Mouse (Mus musculus): ENCODE measurements at regions not wholly inside any gene's neighbourhood (a gene's known extent, or its start where the extent isn't known, plus 50 kb on each side); places are given as distances from the start of the nearest gene placed in this dataset.

DNA sequence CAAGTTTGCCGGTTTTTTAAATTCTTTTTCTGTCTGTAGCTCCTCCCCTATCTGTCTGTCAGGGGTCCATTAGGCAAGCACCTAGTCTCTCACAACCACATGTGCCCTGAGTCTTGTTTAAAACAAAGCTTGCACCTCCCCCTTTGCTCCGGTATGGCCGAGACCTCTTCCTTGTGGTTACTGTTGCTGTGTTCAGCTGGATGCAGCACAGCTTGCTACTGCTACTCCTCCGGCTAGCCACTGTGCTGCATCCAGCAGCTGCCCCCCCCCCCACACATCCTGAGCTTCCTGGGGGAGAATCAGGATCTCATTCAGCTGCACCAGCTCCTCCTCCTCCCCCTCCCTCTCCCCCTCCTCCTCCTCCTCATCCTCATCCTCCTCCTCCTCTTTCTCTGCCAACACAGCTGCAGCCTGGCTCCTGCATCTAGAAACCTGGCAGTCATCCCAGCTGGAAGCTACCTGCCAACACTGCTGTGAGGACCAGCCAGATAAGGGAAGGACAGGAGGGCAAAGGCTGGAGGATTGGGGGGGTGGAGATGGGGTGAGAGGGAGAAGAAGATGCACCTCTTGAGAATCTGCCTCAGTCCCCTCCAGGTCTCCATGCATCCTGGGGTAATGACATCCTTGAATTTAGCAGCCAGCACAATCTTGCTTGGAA, 114.8 kb upstream of the Tmem260 start:
- peak; percentile 44 for DNase-seq

DNA sequence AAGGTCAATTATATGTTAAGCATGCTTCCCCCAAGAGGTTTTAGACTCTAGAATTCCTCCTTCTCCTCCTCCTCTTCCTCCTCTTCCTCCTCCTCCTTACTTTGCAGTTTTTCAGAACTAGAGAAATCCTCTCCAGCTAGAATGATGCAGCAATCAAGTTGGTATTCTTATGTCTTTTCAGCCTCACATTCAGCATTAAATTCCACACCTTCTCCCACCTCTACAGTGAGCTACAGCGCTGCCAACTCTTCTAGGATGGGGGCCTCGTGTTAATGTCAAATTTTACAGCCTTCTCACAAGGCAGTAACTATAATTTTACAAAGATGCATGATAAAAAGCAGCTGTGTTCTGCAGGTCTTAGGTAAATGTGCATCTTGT, 114.3 kb upstream of the Tmem260 start:
- DNase-seq: no peak

DNA sequence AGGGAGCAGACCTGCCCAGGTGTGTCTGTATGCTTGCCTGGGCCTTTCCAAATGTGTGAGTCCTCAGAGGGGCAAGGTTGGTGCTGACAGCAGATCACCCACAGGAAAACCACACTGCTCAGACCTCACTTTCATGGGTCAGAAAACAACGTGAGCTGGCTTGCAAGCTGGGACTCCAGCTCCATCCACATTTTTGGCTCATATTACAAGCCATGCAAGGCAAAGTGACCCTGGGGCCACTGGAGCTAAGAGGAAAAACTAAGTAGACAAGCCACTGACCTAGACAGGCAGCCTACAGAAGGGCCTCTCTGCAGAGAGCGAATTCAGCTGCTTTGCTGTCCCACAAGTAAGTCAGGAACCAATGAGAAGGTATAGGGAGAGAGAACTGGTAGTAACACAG, 113.7 kb upstream of the Tmem260 start:
- DNase-seq: peak; percentile 59

DNA sequence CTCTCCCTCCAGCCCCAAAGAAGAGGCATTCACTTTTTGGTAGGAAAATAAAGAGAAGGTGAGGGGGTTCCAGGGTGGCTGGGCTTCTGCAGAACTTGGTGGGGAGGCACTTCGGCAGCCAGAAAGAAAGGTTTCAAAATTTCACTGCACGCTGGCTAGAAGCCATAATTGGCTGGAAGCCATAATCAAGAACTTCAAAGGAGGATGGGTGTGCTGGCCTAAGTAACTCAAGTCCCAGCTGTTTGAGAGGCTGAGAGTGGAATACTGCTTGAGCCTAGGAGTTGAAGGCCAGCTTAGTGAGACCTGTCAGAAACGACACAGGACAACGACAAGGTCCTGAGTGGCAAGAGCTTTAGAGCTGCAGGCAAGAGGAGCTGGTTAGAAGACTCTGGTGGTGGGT, 113.3 kb upstream of the Tmem260 start:
- DNase-seq: peak; percentile 23

DNA sequence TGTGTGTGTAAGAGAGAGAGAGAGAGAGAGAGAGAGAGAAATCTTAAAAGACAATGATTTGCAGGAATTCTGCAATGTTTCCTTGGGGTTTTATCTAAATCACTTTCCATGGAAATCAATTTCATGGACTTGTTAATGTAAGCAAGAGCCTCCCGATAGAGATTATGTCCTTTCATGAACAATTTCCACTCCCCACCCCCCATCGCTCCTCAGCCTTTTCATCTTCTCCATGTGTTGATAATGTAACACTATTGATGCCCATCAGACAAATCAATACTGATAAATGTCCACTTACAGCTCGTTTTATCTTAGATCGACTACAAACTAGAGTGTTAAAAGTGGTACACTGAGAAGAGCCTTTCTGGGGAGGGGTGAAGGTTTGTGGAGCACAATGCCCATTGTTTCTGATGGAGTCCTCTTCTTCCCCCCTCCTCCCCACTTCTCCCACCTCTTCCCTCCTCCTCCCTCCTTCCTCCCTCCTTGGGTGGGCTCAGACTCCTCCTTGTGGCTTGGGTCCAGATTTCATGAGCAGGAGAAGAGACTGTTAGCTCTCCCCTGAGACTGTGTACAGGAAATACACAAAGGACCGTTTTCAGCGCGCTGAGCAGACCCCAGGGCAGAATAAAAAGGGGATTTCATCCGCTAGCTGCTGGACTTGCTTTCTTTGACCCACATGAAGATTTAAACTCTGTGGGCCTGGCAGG, 111.7 kb upstream of the Tmem260 start:
- peak; percentile 67 for DNase-seq

DNA sequence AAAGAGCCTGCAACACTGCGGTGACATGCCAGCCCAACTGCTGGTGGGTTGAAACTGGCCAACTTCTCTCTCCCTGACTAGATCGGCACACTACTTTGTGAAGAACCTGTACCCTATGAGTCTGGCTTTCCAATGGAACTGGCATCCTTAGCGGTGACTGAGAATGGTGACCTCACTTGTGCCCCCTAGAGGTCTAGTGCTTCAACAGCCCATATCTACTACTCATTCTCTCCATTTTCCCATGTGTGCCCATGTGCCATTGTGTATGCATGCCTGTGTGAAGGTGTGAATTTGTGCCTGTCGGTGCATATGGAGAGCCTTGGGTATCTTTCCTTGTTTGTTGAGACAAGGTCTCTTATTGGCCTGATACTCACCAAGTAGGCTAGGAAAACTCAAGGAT, 106.5 kb upstream of the Tmem260 start:
- DNase-seq: no peak

DNA sequence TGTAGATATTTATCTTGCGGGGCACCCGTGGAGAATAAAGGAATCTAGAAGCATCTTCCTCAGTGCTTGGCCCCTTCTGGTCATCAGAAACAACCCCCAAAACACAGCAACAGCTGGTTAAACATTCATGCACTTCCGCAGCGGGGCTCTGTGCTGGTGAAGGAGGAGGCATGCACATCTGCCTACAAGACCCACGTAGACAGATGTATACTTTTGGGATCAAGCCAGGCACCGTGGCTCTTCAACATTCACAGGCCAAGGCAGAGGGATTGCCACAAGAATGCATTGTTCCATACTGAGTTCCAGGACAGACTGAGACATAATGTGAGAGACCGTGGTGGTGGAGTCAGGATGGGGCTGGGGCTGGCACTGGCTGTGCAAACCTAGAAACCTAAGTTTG, 103.0 kb upstream of the Tmem260 start:
- DNase-seq: no peak

DNA sequence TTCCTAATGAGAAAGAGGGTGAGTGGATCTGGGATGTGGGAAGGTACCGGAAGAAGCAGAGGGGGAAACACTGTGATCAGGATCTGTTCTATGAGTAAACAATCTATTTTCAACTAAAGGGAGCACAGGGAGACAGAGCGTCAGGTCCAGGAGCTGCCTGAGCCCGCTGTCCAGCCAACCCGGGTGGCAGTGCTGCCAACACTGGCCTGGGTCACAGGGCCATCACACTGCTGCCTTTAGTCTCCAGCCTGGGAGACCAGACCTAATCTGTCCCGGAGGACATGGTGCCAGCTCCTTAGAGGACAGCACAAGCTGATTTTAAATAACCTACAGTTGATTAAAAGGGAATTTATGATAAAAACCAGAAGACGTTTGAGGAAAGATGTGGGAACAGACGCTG, 100.0 kb upstream of the Tmem260 start:
- no peak for DNase-seq

DNA sequence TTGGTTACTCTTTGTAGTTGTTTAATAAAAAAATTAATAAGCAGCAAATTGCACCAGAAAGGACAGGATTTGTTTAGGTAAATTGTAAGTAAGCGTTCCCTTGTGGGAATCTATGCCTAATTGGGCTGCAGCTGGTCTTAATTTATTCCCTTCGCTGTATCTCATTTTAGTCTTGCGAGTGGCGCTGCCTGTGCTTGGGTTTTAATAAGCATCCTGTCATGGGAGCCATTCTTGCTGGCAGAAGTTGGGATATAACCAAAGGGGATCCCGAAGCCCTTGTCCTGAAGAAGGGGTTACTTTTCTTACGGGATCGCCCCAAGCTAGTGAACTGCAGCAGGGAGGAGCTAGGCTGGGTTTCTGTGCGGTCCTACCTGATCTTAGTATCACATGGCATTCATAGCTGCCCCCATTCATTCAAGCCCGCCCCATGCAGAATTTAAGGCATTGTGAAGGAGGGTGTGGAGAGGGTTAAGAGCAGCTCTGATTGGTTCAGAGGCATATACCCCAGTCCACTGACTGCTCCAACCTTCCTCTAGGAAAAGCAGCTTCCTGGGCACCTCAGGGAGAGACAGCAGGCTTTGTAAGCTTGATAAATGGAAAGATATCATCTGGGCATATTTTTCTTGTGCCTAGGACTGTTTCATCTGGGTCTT, 96.4 kb upstream of the Tmem260 start:
- no peak for DNase-seq

DNA sequence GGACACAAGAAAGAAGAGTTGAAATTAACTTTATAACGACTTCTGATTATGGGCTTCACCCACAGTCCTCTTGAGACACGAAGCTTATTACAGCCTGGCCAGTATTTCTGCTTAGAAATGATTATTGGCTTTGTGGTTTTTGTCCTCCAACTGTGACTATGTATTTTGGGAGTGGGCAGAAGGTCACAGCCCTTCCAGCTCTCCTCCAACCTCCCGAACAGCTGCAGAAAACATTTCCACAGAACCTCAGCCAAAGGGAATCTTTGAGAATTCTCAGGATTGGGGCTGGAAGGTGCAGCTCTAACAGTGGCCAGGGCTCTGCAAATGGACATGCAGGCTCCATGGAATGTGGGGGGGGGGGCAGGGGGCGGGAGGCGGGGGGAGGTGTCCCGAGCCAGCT, 94.3 kb upstream of the Tmem260 start:
- DNase-seq: no peak

DNA sequence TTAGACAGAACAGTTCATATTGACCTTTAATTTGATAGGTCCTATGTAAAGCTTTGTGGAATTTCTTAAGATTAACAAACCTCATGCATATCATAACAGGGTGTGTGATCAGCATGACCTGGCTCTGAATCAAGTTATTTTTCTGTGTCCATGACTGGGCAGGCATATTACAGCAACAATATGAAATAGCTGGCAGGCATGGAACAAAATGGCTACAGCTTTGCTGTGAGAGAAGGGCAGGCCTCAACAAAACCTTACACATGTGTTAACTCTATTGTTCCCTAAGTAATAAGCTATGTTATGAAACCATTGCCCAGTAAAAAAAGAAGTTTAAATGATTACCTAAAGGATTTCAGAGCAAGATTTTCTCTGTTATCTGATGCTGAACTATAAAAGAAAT, 93.1 kb upstream of the Tmem260 start:
- DNase-seq: no peak

DNA sequence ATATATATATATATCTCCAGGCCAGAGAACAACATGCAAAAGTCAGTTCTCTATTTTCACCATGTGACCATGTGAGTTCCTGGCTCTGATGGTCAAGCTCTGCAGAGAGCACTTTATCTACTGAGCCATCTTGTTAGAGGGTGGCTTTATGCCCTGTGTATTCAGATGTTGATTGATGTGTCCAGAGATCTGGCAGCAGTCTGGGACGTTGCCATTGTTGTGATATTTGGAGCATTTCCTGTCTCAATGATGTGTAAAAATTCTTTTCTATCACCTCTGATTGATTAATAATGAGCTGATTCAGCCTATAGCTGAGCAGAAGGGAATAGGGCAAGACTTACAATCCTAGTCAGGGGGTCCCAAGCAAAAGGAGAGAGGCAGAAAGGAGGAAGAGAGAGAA, 91.7 kb upstream of the Tmem260 start:
- no peak for DNase-seq

DNA sequence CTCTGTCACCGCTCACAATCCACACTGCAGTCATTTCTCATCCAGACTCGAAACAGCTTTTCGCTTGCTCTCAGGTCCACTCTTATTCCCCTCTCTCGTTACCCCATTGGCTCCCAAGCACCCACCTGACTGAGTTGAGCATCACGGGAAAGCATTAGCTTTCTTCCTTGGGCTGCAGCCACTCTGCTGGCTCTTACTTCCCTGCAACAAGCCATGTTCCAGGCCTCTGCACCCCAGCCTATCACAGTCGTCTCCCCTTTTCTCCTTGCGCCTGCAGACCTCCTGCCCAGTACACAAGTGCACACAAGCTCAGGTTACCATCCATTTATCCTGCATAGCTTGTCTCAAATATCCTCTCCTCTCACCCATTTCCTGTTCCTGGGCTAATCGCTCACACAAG, 88.5 kb upstream of the Tmem260 start:
- no peak for DNase-seq

DNA sequence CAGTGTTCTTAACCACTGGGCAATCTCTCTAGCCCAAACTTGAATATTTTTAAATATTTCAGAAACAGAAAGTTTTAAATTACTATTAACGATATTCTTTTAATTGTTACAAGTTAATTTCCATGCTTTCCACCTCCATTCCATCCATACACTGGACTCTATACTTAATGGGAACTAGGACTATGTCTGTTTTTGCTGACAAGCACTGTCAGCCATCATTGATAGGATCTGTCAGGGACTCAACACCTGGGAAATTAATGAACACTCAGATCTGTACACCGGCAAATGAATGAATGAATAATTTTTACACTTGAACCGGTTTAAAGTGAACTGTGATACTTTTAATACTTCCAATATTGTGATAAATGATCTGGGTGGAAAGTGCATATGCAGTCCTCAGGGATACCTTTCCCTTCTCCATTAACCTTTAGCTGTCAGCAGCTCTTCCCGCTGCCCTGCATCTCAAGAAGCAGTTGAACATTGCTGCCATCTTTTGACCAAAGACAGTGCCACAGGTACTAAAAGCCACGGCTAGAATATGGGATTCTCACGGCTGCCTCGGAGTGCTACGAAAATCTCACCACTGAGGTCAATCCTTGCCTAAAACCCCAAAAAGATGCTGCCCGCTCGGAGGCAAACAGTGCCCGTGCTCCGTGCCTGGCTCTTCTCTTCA, 87.3 kb upstream of the Tmem260 start:
- peak; percentile 61 for DNase-seq

DNA sequence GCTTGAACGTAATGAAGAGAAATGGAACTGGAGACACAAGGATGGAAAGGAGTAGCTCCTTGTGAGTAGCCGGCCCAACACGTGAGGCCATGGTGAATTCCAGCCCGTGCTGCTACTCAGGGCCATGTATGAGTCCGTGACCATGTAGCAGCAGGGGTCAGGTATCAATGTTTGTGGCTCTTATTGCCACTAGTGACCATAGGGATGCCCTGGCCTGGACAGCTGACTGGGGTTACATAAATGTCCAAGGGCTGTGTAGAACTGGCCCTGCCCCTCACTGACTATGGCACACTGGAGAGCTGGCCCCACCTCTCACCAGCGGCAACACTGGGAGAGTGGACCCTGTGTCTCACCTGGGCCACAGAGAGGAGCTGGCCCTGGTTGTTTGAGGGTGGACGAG, 84.1 kb upstream of the Tmem260 start:
- no peak for DNase-seq

DNA sequence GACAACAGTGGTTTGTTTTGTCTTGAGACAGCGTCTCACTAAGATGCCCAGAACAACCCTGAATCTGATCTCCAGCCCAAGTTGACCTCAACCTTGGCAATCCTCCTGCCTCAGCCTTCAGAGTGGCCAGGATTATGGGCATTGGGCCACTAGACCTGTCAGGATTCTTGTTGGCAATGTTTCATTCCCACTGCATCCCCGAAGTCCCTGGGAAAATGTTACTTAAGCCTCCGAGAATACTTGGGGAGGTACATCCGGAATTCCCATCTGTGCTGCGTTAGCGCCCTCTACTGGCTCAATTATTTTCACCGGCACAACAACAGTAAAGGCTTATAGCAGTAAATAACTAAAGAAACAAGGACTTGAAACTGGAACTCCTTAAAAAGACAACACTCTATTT, 78.9 kb upstream of the Tmem260 start:
- peak; percentile 86 for DNase-seq

DNA sequence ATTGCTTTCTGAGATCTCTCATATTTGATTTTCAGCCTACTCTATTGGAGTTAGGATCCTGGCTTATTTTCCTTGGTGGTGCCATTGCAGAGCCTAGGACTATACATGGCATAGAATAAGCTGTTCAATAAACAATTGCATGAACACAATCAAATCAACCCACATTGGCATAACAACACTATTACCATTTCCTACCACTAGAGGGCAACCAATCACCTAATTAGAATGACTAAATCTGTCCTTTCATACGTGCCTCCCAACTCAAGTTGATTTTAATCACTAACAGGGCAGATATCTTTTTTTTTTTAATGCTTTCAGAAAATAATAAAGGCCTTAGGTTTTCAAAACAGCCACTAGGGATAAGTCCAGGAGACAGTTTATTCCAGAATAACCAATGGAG, 75.6 kb upstream of the Tmem260 start:
- DNase-seq: peak; percentile 79

DNA sequence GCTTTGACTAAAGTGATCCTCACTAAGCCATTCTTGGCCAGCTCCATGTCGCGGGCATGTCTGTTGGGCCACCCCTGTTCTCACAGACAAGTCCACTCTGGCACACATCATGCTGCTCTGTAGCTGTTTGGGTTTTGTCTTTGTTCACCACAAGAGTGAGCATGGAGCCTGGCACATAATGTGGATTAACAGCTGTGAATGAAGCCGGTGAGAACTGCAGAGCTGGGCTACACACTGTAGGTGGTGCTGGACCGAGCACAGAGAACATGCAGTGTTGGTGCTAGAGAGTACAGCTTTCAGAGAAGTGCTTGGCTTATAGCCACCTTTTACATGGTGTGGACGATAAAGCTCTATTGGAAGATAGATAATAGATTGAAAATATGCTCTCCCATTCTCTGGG, 74.2 kb upstream of the Tmem260 start:
- DNase-seq: peak; percentile 82

DNA sequence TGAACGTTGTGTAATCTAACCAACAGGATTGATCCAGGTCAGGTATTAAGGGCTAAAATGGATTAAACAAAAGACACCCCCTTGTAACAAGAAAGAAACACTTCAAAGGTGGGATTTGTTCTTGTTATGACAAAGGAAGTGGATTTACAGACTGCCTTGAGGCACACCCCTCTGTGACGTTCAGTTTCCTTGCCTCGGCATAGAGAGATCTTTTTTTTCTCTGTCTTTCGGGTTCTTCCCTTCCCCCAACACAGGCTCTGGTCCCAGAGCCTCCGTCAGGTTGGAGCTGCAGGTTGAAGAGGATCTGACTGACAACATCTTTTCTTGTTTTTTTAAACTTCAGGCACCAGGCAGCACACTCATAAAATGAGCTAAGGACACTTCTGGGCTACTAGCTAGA, 69.8 kb upstream of the Tmem260 start:
- no peak for DNase-seq
